Mouse (Mus musculus): ENCODE measurements around the gene Ebi3. TPM values are rescaled to one million over a fixed set of nuclear protein-coding genes. Genes with fewer than 3 reads are reported as not detected.
A peak's percentile ranks its signal among the peaks of the same experiment; 100 is the strongest.
"Not testable (repeated sequence)": the region's sequence is repeated elsewhere in the genome, so short reads cannot be mapped to it uniquely, and the experiment has no call there.

The Ebi3 gene
- 114 and 143 TPM in 2 replicates for polyA plus RNA-seq (2012; ENCODE audit: insufficient read depth, low replicate concordance)

- Histone ChIP-seq H3K4me3 (replicated peaks) (peak within 1 kb of the TSS; percentile 90), H3K36me3 (replicated peaks; ENCODE audit: low read length) (peaks cover 25% of the 10 kb centered on the region), H3K4me1 (peaks cover 75% of the 10 kb centered on the region), H3K27me3 (replicated peaks) (no peaks in the 10 kb centered on the region), H3K9me3 (no peaks in the 10 kb centered on the region)
- TF ChIP-seq GATA1 (IDR thresholded peaks at IDR 0.05; ENCODE audit: borderline replicate concordance, low read length) (no peak), FLI1 (IDR thresholded peaks at IDR 0.05; ENCODE audit: low read length) (no peak)
Observed at GRCm38 (mm10) chr17:55952447-55953027, at the start of gene Ebi3. Gene Ebi3, plus strand, starts transcription at chr17:55952640.

GRCm38 (mm10) chr17:55903087-55903486 is 49.4 kb upstream of the Ebi3 start:
- no peak overlapping the region for H3K4me3 ChIP-seq (replicated peaks)
- peaks cover 29% of the 10 kb centered on the region for H3K4me1 ChIP-seq
- H3K9me3 ChIP-seq: peaks cover 12% of the 10 kb centered on the region; the same call in 1 of the 2 replicates
- no peak for TF ChIP-seq FLI1 (IDR thresholded peaks at IDR 0.05; ENCODE audit: low read length)
- no peak for TF ChIP-seq GATA1 (IDR thresholded peaks at IDR 0.05; ENCODE audit: borderline replicate concordance, low read length)
- H3K36me3 ChIP-seq (replicated peaks; ENCODE audit: low read length): peaks cover 8% of the 10 kb centered on the region
- no peaks in the 10 kb centered on the region for H3K27me3 ChIP-seq (replicated peaks)

GRCm38 (mm10) chr17:55903687-55904086 is 48.8 kb upstream of the Ebi3 start:
- TF ChIP-seq FLI1 (IDR thresholded peaks at IDR 0.05; ENCODE audit: low read length): no peak
- TF ChIP-seq GATA1 (IDR thresholded peaks at IDR 0.05; ENCODE audit: borderline replicate concordance, low read length): no peak
- Histone ChIP-seq H3K9me3 (peaks cover 7% of the 10 kb centered on the region; the same call in 1 of the 2 replicates), H3K4me3 (replicated peaks) (no peak overlapping the region), H3K4me1 (peaks cover 29% of the 10 kb centered on the region), H3K27me3 (replicated peaks) (no peaks in the 10 kb centered on the region), H3K36me3 (replicated peaks; ENCODE audit: low read length) (peaks cover 3% of the 10 kb centered on the region)

GRCm38 (mm10) chr17:55904131-55904530 is 48.3 kb upstream of the Ebi3 start:
- H3K4me1 ChIP-seq: peaks cover 29% of the 10 kb centered on the region
- H3K36me3 ChIP-seq (replicated peaks; ENCODE audit: low read length): peaks cover under 1% of the 10 kb centered on the region
- TF ChIP-seq FLI1 (IDR thresholded peaks at IDR 0.05; ENCODE audit: low read length): no peak
- no peak for TF ChIP-seq GATA1 (IDR thresholded peaks at IDR 0.05; ENCODE audit: borderline replicate concordance, low read length)
- H3K27me3 ChIP-seq (replicated peaks): no peaks in the 10 kb centered on the region
- peaks cover 4% of the 10 kb centered on the region; the same call in 1 of the 2 replicates for H3K9me3 ChIP-seq
- H3K4me3 ChIP-seq (replicated peaks): peak overlapping the region; percentile 56

GRCm38 (mm10) chr17:55906669-55907068 is 45.8 kb upstream of the Ebi3 start:
- Histone ChIP-seq H3K9me3 (peaks cover 3% of the 10 kb centered on the region; the same call in 1 of the 2 replicates), H3K27me3 (replicated peaks) (no peaks in the 10 kb centered on the region), H3K4me3 (replicated peaks) (no peak overlapping the region), H3K36me3 (replicated peaks; ENCODE audit: low read length) (no peaks in the 10 kb centered on the region), H3K4me1 (peaks cover 29% of the 10 kb centered on the region)
- no peak for TF ChIP-seq GATA1 (IDR thresholded peaks at IDR 0.05; ENCODE audit: borderline replicate concordance, low read length)
- TF ChIP-seq FLI1 (IDR thresholded peaks at IDR 0.05; ENCODE audit: low read length): no peak

- TF ChIP-seq GATA1 (IDR thresholded peaks at IDR 0.05; ENCODE audit: borderline replicate concordance, low read length) (no peak), FLI1 (IDR thresholded peaks at IDR 0.05; ENCODE audit: low read length) (no peak)
- H3K4me3 ChIP-seq (replicated peaks): peak overlapping the region; percentile 99
- H3K4me1 ChIP-seq: peaks cover 42% of the 10 kb centered on the region
- peaks cover 44% of the 10 kb centered on the region for H3K9me3 ChIP-seq
- peaks cover 45% of the 10 kb centered on the region for H3K36me3 ChIP-seq (replicated peaks; ENCODE audit: low read length)
- no peaks in the 10 kb centered on the region for H3K27me3 ChIP-seq (replicated peaks)
Observed at GRCm38 (mm10) chr17:55931553-55932502, 20.6 kb upstream of the Ebi3 start.

- H3K36me3 ChIP-seq (replicated peaks; ENCODE audit: low read length): peaks cover 52% of the 10 kb centered on the region
- peaks cover 42% of the 10 kb centered on the region for H3K4me1 ChIP-seq
- TF ChIP-seq GATA1 (IDR thresholded peaks at IDR 0.05; ENCODE audit: borderline replicate concordance, low read length) (no peak), FLI1 (IDR thresholded peaks at IDR 0.05; ENCODE audit: low read length) (no peak)
- peak overlapping the region; percentile 99 for H3K4me3 ChIP-seq (replicated peaks)
- peaks cover 50% of the 10 kb centered on the region for H3K9me3 ChIP-seq
- H3K27me3 ChIP-seq (replicated peaks): no peaks in the 10 kb centered on the region
Observed at GRCm38 (mm10) chr17:55932635-55933034, 19.8 kb upstream of the Ebi3 start.

- Histone ChIP-seq H3K4me1 (peaks cover 42% of the 10 kb centered on the region), H3K27me3 (replicated peaks) (no peaks in the 10 kb centered on the region), H3K4me3 (replicated peaks) (peak overlapping the region; percentile 99), H3K9me3 (peaks cover 54% of the 10 kb centered on the region), H3K36me3 (replicated peaks; ENCODE audit: low read length) (peaks cover 58% of the 10 kb centered on the region)
- TF ChIP-seq FLI1 (IDR thresholded peaks at IDR 0.05; ENCODE audit: low read length) (no peak), GATA1 (IDR thresholded peaks at IDR 0.05; ENCODE audit: borderline replicate concordance, low read length) (no peak)
Observed at GRCm38 (mm10) chr17:55933191-55933590, 19.2 kb upstream of the Ebi3 start.

GRCm38 (mm10) chr17:55944387-55944865 is 8.0 kb upstream of the Ebi3 start:
- Histone ChIP-seq H3K4me3 (replicated peaks) (peak overlapping the region; percentile 87), H3K9me3 (peaks cover 11% of the 10 kb centered on the region; the same call in 1 of the 2 replicates), H3K4me1 (peaks cover 47% of the 10 kb centered on the region), H3K36me3 (replicated peaks; ENCODE audit: low read length) (peaks cover 36% of the 10 kb centered on the region)
- H3K27me3 ChIP-seq (replicated peaks): not testable (repeated sequence)

GRCm38 (mm10) chr17:55944866-55945682 is 7.4 kb upstream of the Ebi3 start:
- peaks cover 47% of the 10 kb centered on the region for H3K4me1 ChIP-seq
- not testable (repeated sequence) for H3K27me3 ChIP-seq (replicated peaks); H3K9me3 ChIP-seq
- H3K4me3 ChIP-seq (replicated peaks): peak overlapping the region; percentile 92
- H3K36me3 ChIP-seq (replicated peaks; ENCODE audit: low read length): peaks cover 30% of the 10 kb centered on the region

Data from megakaryocyte, embryonic 14.5 days (primary cell).